Mouse (Mus musculus) R1 (cell line): ENCODE results near the gene Zfp324.
"Not testable (repeated sequence)": the region's sequence is repeated elsewhere in the genome, so short reads cannot be mapped to it uniquely, and the experiment has no call there.

Experiments
- DNase-seq: peaks from one replicate; pipeline ENCODE4 v3.0.0-alpha.2; 2018; ENCODE audit warnings: low read depth, low spot score

The Zfp324 gene

DNA sequence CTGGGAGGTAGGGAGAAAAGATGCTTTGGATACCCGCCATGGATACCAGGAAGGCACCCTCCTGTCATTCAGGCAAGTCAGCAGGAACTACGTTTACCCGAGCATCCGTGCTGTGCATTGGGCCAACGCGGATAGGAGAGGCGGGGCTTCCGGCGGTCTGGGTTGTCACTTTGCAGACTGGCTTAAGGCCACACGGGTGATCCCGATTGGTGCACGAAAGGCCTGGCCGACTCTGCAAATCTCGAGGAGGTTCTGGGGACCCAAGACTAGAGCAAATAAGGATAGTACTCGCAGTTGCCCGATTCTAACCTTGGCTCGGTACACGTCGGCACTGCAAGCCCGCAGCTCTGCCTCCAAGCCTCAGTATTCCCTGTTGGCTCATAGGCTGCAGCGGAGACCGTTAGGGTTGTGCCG is at the start of gene Zfp324:
Gene Zfp324, plus strand, starts transcription at position 161 of the 414 bp plus-strand sequence.
- peak; percentile 96 for DNase-seq

DNA sequence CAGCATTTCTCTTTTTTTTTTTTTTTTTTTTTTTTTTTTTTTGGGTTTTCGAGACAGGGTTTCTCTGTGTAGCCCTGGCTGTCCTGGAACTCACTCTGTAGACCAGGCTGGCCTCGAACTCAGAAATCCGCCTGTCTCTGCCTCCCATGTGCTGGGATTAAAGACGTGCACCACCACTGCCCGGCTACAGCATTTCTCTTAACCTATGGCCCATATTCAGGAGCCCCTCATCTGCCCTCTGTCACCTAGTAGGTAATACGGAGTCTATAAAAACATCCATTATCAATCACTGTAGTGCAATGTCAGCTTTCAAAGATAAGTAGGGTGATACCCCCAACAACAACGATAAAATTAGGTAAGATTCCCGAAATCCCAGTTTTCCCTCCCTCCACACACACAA is 45.1 kb upstream of the Zfp324 start:
- DNase-seq, result not testable (repeated sequence)

DNA sequence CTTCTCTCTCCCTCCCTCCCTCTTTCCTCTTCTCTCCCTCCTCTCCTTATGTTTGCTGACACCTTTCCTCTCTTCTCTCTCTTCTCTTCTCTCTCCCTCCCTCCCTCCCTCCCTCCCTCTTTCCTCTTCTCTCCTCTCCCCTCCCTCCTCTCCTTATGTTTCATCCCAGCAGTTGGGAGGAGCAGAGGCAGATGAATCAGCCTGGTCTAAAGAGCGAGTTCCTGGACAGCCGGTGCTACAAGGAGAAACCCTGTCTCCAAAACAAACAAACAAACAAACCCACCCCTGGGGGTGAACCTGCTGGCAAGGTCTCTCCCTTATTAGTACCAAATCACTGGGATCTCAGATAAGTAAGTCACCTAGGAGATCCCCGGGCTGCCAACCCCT is 44.3 kb upstream of the Zfp324 start:
- no peak for DNase-seq

DNA sequence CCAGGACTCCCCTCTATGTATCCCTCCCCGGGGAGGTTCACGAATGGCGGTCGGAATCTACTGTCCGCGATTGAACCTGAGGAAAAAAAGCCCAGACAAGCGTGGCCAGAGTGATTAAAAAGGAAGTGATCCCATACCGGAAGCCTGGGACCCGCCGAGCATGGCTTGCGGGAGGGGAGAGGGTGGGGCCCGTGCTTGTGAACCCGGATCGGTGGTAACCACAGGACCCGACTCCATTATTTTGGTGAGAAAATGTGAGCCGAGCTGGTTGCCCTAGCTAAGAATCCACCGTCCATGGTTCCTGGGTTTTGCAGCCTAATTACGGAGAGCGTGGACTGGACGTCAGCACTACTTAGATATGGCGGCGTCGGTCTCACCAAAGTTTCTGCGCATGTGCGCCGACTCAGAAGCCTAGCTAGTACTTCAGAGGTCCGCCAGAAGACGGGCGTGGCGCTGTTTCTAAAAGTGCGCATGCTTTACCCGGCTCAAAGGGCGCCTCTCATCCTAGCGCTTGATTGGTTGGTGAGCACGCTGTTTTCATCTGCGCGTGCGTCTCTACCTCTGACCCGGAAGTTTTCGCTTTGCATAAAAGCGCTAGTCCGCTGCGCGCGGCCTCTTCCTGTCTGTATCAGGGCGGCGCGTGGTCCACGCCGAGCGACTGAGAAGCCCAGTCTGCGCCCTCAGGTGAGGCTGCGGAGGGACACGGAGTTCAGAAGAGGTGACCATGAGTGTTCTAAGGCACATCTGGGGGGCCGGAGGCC is 43.8 kb upstream of the Zfp324 start, which contains the start of gene Rps5:
Gene Rps5, plus strand, starts transcription at position 586 of the 761 bp plus-strand sequence.
- DNase-seq, result peak; percentile 100

DNA sequence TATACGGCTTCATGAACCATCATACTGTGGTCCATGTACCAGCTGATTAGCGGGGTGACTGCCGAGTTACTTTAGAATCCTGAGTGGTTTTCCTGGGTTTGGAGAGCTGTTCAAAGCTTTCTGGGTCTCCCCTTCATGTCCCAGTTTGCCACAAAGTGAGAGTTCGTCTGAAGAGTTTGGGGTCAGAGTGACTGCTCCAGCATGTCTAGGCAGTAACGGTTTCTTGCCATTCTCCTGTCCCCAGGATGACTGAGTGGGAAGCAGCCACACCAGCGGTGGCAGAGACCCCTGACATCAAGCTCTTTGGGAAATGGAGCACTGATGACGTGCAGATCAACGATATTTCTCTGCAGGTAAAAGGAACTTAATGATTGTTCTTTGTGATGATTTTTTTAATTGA is 42.9 kb upstream of the Zfp324 start:
- DNase-seq, result no peak

DNA sequence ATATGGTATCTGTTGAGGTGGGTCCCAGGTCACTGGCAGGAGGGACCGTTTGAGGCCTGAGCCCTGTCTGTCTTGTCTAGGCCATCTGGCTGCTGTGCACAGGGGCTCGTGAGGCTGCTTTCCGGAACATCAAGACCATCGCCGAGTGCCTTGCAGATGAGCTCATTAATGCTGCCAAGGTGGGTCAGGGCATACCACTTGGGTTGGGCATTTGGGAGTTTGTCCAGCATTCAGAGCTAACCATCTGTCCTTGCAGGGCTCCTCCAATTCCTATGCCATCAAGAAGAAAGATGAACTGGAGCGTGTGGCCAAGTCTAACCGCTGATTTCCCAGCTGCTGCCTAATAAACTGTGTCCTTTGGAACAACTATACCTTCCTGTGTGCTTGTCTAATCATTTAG is 39.3 kb upstream of the Zfp324 start:
- DNase-seq, result no peak

DNA sequence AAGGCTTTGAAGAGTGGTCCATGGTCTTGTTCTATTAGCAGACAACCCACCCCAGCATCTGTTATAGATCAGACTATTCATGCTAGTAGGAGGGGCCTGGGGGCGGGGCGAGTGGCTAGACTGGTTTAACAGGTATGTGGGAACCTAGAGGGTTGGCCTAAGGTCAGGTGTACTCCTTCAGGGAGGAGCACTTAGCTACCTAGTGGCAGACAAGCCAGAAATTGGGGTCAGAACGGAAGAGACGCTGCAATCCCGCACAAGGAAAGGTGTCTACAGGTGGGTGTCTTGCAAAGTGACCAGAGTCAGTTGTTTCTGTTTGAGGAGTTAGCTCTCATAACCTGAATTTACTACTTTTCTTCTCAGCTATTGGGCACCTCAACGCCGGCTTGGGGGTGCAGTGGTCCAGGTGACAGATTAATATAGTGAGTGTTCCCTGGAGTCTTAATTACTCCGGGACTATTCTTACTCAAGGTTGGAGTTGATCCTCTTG is 38.4 kb upstream of the Zfp324 start, which contains the start of gene Rnf225:
Gene Rnf225, plus strand, starts transcription at position 226 of the 490 bp plus-strand sequence.
- DNase-seq, result peak; percentile 92

DNA sequence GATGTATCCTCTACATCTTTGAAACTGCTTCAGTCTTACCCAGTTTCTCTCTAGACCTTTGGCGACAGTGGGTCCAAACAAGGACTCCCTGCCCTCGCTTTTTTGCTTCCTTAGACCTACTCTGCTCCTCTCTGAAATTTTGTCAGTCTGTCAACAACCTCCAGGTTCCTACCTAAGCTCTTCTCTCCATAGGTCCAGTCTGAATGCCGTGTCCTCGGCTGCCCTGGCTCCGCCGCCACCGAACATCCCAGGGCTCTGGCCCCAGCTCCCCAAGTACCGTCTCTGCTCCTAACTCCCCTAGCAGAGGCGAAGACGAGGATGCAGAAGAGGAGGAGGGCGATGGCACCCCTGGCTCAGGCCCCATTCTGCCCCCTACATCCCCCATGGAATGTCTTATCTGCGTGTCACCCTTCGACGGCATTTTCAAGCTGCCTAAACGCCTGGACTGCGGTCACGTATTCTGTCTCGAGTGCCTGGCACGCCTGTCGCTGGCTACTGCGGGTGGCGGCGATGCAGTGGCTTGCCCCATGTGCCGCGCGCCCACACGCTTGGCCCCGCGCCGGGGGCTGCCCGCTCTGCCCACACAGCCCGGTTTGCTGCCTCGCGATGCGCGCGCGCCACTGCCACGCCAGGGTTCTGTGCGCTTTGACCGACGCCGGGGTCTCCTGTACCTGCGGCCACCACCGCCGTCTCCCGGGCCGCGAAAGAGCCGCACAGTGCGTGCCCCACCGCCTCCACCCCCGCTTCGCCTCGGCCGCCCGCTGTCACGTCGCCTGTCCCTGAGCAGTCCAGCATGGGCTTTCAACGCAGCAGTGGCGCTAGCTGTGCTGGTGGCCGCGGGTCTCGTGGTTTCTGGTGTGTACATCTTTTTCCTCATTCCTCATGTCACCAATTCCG is 37.7 kb upstream of the Zfp324 start:
- peak; percentile 59 for DNase-seq

DNA sequence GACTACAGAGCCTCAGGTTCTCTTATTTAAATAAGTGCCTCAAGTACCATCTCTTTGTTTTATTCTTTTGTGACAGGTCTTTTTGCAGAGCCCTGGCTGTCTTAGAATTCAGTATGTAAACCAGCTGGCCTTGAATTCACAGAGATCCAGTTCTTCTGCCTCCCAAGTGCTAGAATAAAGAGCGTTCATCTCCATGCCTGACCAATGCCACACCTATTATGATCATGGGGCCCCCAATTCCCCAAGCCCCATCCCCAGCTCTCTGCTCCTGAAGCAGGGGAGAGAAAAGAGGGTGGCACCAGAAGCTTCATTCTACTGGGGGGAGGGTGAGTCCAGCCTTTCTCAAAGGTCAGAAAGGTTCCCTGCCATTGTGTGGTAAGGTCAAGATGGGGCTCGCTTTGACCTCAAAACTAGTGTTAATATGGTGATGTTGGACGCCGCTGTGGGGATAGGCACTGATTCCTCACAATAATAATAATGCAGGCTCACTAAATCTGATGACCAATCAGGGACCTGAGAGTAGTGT is 32.0 kb upstream of the Zfp324 start:
- DNase-seq, result no peak

DNA sequence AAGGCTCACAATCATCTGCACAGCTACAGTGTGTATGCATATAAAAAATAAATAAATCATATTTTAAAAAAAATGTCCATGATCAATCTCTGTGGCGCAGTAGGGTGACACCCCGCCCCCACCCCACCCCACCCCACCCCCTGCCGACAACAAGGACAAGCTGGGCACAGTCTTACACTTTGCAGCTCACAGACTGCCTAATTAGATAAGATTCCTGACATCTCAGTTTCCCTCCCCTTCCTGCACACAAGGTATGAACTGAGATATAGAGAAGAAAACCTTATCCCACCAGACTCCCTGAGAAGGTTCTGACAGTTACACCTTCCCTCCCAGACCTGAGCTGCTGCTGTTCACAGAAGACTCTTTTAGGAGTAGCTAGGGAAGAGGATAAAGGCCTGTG is 30.8 kb upstream of the Zfp324 start:
- no peak for DNase-seq

DNA sequence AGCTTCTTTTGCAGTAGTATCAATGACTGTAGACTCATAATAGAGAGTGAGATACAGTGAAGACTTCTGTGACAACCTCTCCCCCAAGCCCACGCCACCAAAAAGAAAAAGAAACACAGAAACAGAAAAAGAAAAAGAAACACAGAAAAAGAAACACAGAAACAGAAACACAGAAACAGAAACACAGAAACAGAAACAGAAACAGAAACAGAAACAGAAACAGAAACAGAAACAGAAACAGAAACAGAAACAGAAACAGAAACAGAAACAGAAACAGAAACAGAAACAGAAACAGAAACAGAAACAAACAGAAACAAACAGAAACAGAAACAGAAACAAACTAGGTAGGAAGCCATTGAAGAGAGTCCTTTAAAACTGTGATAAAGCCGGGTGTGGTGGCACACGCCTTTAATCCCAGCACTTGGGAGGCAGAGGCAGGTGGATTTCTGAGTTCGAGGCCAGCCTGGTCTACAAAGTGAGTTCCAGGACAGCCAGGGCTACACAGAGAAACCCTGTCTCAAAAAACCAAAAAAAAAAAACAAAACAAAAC is 28.3 kb upstream of the Zfp324 start:
- not testable (repeated sequence) for DNase-seq

DNA sequence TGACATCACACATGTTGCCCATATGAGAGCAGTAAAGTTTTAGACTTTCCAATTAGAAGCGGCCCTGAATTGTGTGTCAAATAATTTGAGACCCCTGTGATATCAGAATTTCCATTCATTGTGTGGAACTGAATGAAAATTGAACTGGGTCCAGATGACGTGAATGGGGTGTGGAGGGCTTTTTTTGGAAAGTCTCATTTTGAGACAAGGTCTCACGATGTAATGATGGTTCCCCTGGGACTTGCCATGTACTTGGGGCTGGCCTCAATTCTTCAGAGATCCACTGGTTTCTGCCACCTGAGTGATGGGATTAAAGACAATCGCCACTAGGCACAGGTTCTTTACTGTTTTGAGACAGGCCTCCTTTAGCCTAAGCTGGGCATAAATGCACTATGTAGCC is 25.0 kb upstream of the Zfp324 start:
- no peak for DNase-seq

DNA sequence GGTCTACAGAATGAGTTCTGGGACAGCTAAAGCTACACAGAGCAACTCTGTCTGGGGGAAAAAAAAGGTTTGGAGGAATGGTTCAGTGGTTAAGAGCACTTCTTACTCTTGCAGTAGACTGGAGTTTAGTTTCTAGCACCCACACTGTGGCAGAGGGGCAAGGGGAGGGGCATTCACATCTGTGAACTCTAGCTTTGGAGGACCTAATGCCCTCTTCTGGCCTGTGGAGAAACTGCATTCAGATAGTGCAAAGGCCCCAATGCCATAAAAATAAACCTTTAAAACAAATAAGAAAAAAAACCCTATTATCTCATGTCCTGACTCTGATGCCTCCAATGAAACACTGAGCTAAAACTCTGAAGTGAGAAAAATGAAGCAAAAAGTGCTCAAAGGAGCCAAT is 22.1 kb upstream of the Zfp324 start:
- peak; percentile 78 for DNase-seq

DNA sequence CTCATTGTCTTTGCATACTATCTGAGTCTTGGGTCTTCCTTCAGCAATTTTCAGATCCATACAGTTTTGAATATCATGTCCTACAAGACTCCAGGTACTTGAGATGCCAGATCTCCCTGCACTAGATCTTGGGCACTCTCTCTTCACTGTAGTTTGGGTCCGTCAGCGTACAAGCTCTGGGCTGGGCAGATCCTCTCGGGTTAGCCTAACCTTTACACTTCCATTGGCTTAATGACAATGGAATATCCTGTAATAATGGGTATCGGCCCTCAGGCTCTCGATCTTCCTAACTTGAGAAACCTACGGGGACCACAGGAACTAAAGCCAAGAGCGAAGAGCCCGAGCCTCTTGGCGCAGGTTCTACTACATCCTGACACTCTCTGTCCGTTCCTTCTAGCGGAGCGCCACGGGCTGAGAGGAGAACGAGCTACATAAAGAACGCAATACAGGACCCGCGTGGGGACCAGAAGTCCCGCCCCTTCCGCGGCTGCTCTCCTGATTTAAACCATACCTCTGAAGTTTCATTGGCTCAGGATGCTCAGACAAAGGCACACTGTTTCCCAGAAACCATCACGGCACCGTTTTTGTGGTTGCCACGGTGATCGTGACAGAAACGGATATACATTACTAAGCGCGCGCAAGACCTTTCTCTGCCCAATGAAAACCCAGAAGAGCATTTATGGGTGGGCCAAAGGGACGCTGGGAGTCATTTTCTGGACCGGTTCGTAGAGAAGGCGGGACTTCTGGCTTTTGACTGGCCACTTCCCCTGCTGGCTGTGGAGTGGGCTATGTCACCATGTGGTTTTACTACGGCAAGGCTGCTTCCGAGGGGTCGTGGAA is 16.4 kb upstream of the Zfp324 start:
- DNase-seq, result peak; percentile 100

DNA sequence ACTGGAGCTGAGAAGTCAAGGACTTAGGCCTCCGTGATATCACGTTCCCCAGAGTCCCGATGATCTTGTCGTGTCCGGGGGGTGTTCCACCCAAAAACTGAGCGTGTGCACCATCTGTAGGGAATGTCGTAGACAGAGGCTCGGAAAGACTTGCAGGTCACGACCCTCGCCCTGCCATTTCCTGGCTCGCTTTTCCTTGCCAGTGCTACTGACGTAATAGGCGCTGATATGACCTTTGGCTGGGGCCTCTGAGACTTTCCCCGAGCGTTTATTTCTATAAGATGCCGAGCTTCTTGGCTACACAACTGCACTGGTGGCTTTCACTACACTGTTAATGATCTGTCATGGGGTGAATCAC is 15.8 kb upstream of the Zfp324 start:
- no peak for DNase-seq

DNA sequence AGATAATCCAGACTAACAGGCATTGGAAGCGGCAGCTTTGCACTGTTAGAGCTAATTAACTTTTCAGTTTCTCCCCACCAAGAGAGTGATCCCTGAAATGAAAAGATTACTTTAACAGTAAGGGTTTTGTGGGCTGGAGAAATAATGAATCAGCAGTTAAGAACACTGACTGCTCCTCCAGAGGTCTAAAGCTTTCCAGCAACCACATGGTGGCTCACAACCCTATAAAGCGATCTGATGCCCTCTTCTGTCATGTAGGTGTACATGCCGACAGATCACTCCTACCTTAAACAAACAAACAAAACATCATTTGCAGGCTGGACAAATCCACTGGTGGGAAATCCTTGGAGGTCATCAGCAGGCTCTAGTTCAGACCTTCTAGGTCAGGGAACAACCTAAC is 10.7 kb upstream of the Zfp324 start:
- no peak for DNase-seq

DNA sequence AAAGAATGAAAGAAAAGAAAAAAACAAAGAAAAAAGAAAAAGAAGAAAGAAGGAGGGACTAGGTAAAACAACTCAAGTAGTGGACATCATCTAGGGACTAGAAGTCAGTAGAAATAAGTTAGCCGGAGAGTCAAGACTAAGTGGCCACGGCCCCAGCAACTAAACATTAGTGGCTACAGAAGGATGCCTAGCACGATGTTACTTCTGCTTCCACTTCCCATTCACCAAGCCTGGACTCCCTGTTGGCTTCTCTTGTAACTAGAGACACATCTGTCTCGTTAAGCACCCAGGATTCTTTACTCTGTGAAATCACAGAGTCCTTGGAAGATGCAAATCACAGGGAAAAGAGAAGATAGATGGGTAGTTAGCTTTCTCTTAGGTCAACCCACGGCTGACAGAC is 8.1 kb upstream of the Zfp324 start:
- no peak for DNase-seq

DNA sequence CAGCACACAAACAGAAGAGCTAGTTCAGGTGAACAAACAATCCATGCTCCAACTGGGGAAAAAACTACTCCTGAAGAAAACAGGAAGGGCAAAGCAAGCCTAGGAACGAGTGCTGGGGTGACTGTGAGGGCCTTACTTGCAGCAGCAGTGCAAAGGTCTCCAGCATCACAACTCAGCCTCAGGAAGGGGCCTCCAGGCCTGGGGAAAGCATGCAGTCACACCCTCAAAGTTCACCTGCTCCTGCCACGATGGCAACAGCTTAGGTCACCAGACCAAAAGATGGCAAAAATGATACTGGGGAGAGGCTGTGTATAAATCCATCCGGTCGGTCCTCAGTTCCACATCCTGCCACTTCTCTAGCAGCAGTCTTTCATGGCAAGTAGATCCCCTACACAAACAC is 6.7 kb upstream of the Zfp324 start:
- no peak for DNase-seq

DNA sequence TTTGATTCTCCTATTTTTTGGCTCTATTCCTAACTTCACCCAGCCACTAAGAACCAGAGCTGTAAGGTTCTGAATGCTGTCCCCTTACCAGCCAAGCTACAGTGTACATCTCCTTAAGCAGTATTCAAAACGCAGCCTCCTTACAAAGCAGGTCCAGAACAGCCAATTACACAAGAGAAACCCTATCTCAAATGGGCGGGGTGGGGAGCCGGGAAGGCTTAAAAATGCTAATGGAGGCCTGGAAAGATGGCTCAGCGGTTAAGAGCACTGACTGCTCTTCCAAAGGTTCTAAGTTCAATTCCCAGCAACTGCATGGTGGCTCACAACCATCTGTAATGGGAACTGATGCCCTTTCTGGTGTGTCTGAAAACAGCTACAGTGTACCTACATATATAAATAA is 5.9 kb upstream of the Zfp324 start:
- DNase-seq, result peak; percentile 79

DNA sequence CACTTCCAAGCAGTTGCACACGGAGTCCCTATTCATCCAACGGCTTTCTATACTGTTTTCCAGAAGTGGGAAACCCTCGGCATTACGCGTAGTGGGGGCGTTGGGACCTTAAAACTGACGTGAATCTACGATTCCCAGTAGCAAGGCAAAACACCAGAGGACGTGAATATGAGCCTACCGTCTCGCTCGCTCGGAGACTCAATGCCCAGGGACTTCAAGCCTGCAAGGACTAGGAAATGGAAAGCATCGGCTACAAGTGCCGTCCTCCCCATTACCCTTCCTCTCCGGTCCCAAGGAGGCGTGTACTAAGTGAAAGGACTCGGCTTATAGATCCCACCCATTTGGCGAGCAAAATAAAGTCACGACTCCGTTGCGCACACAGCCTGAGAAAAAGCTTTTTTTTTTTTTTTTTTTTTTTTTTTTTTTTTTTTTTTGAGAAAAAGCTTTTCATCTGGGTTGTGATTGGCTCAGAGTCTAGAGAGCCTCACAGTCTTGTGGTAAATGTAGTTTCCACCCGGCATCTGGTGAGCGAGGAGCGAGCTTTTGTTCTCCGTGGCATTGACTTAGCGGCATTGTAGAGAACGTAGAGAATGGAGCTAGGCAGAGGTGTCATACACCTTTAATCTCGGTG is 4.0 kb upstream of the Zfp324 start:
- peak; percentile 85 for DNase-seq
